ENCODE assay signal across 31 mouse cellular contexts in the genomic region with DNA sequence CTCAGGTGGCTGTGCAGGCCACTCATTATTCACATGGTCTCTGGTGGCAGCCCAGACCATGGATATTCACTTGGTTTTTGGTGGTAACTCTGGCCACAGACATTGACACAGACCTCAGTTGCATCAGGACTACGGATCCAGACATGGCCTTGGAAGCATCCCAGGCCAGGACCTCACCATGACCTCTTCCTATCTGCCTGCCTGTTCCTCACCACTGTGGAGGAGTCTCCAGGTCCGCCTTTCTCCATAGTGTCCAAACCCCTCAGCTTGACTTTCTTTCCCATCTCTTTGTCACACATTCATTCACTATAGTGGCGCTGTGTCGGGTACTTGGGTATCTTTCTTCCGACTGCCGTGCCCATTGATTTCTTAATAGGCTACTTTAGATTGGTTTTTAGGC.
"Had no signal": no experiment of that assay in that cellular context is flagged by ENCODE, and none has a peak within 500 bp of the region (broad histone marks: within the 10 kb centered on the region; RNA-seq: fewer than 3 reads in every experiment).

No protein-coding gene starts in this region.

- H3K27me3 ChIP-seq: limb, embryonic 12.5 days; limb, embryonic 13.5 days; limb, embryonic 15.5 days; liver, embryonic 13.5 days; liver, embryonic 15.5 days; lung, embryonic 15.5 days; midbrain, embryonic 13.5 days; neural tube, embryonic 12.5 days had no signal

- H3K4me2 ChIP-seq: limb, embryonic 12.5 days; limb, embryonic 13.5 days; limb, embryonic 15.5 days; liver, embryonic 11.5 days; liver, embryonic 12.5 days; liver, embryonic 13.5 days; liver, embryonic 15.5 days; lung, embryonic 14.5 days; lung, embryonic 15.5 days; midbrain, embryonic 12.5 days; midbrain, embryonic 13.5 days; neural tube, embryonic 12.5 days had no signal

- ATAC-seq: liver, embryonic 12.5 days; liver, postnatal 0 days; lung, postnatal 0 days; midbrain, embryonic 13.5 days; midbrain, embryonic 16.5 days had no signal

- H3K27ac ChIP-seq: left cerebral cortex, adult 2 months; limb, embryonic 10.5 days; limb, embryonic 12.5 days; limb, embryonic 13.5 days; limb, embryonic 15.5 days; liver, embryonic 12.5 days; liver, embryonic 13.5 days; liver, embryonic 14.5 days; liver, embryonic 15.5 days; lung, embryonic 15.5 days; macrophage; midbrain, embryonic 10.5 days; midbrain, embryonic 12.5 days; midbrain, embryonic 13.5 days; neural tube, embryonic 12.5 days had no signal

- H3K4me3 ChIP-seq: left cerebral cortex, adult 2 months; limb, embryonic 10.5 days; limb, embryonic 12.5 days; limb, embryonic 13.5 days; limb, embryonic 15.5 days; liver, embryonic 12.5 days; liver, embryonic 13.5 days; liver, embryonic 15.5 days; lung, embryonic 15.5 days; megakaryocyte, embryonic 14.5 days; midbrain, embryonic 10.5 days; midbrain, embryonic 12.5 days; midbrain, embryonic 13.5 days; myocyte; neural tube, embryonic 12.5 days had no signal

- DNase-seq: left cerebral cortex, postnatal 4 days; liver; liver, embryonic 13.5 days; liver, postnatal 0 days; lung, adult 18-20 months; lung, adult 2 months; lung, embryonic 14.5 days; lung, postnatal 10 days; lung, postnatal 14 days; lung, postnatal 36 days; lung, postnatal 4 days; midbrain, embryonic 14.5 days had no signal

- H3K9ac ChIP-seq: limb, embryonic 12.5 days; limb, embryonic 13.5 days; limb, embryonic 15.5 days; liver, embryonic 12.5 days; liver, embryonic 13.5 days; liver, embryonic 14.5 days; liver, embryonic 15.5 days; liver, postnatal 0 days; lung, embryonic 14.5 days; lung, embryonic 15.5 days; midbrain, embryonic 12.5 days; midbrain, embryonic 13.5 days; neural tube, embryonic 12.5 days had no signal

- H3K36me3 ChIP-seq: limb, embryonic 10.5 days; limb, embryonic 12.5 days; limb, embryonic 13.5 days; limb, embryonic 15.5 days; liver, embryonic 12.5 days; liver, embryonic 13.5 days; liver, embryonic 15.5 days; lung, embryonic 15.5 days; midbrain, embryonic 10.5 days; midbrain, embryonic 12.5 days; midbrain, embryonic 13.5 days; neural tube, embryonic 12.5 days had no signal

- H3K4me1 ChIP-seq: limb, embryonic 10.5 days; limb, embryonic 15.5 days; liver, embryonic 12.5 days; liver, embryonic 13.5 days; liver, embryonic 15.5 days; lung, embryonic 15.5 days; megakaryocyte, embryonic 14.5 days; neural tube, embryonic 12.5 days had no signal

- H3K9me3 ChIP-seq: limb, embryonic 10.5 days; limb, embryonic 12.5 days; limb, embryonic 13.5 days; limb, embryonic 15.5 days; liver, embryonic 12.5 days; liver, embryonic 13.5 days; liver, embryonic 15.5 days; lung, embryonic 15.5 days; midbrain, embryonic 10.5 days; midbrain, embryonic 12.5 days; midbrain, embryonic 13.5 days; neural tube, embryonic 12.5 days had no signal
